Mouse (Mus musculus) megakaryocyte, embryonic 14.5 days (primary cell): ENCODE results near the gene Gm20388.

Source experiments
- FLI1 ChIP-seq: IDR thresholded peaks from 2 replicates; pipeline ENCODE4 v1.6.1; 2012; ENCODE audit warnings: low read length, inconsistent platforms, mixed read lengths
- GATA1 ChIP-seq: IDR thresholded peaks from 3 replicates; pipeline ENCODE4 v1.6.1; 2012; ENCODE audit warnings: mixed read lengths, low read length, inconsistent platforms, borderline replicate concordance

- TF ChIP-seq GATA1 (no peak), FLI1 (no peak)
These were observed 93.6 kb downstream of the Gm20388 start for GRCm38 (mm10) chr8:120004154-120004702.
